Mouse (Mus musculus) embryo, embryonic 11.5 days (tissue): ENCODE results near the gene Atm.

Source experiments
- DNase-seq: peaks from one replicate; pipeline ENCODE4 v3.0.0-alpha.2; 2012; ENCODE audit warnings: low read depth, low spot score

The Atm gene

GRCm38 (mm10) chr9:53408953-53409361, 127.6 kb downstream of the Atm start:
- no peak for DNase-seq

DNA sequence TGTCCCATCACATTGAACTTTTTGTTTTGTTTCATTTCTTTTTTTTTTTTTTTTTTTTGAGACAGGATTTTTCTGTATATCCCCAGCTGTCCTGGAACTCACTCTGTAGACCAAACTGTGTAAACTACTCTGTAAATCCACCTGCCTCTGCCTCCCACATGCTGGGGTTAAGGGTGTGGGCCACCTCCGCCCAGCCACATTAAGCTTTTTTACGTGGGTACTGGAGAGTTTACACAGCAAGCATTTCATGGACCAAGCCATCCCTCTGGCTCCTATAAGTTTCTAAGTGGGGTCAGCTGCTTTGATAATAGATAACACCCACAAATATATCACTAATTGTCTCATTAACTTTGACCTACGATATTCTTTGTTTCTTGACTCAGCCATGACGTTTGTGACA, 128.0 kb downstream of the Atm start:
- DNase-seq: no peak

- peak; percentile 47 for DNase-seq
Observed at GRCm38 (mm10) chr9:53404753-53405722, 131.5 kb downstream of the Atm start.

- DNase-seq: no peak
Observed at GRCm38 (mm10) chr9:53404050-53404752, 132.3 kb downstream of the Atm start.

GRCm38 (mm10) chr9:53402991-53403390, 133.5 kb downstream of the Atm start:
- DNase-seq: no peak

DNA sequence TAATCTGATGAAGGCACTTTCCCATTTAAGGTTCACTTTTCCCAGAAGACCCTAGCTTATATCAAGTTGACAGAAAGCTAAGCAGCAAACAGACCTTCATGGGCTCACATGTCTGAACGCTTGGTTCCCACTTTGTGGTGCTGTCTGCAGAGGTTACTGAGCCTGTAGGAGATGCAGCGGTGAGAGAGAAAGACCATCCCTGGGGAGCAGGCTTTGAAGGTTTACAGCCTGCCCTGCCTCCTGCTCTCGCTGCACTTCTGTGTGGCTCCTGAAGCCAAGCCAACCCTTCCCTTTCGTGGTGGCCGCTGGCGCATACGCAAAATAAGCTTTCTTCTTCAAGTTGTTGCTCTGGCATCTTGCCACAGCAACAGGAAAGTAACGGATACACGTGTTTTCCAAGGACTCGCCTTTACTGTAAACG, 134.2 kb downstream of the Atm start, which contains the start of gene 4930550C14Rik:
Gene 4930550C14Rik (plus strand): TSS at position 35 of the 421 bp plus-strand sequence.
- no peak for DNase-seq

DNA sequence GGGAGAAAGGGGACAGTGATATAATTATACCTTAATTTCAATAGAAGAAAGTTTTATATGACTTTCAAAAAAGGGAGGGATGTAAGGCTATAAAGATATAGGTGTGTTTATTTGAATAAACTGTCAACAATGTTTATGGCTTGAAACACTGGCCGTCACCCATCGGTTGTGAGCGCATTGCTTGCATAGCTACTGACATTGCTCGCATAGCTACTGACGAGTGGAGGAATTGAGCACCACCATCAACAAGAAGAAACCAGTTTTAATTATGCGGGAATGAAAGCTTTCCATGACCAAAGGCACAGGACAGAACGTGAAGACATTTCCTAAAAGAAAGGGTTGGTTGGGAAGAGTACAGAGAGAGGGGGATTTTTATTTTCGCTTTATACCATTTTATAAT, 135.4 kb downstream of the Atm start:
- DNase-seq: no peak

GRCm38 (mm10) chr9:53400696-53401095, 135.8 kb downstream of the Atm start:
- no peak for DNase-seq

GRCm38 (mm10) chr9:53399537-53399936, 137.0 kb downstream of the Atm start:
- no peak for DNase-seq

DNA sequence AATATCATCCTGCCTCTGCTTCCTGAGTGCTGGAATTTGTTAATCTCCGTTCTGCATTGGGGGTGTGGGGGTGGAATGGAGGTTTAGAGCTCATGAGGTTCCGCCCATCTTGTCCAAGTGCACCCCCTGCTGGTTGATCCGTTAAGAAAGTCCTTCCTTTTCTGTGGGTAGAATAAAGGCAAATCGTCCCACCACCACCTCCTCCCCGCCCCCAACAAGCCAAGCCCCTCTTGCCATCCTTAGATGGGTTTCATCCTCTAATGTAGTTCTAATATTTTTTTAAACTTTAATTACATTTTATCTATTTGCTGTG, 138.2 kb downstream of the Atm start:
- peak; percentile 46 for DNase-seq

DNA sequence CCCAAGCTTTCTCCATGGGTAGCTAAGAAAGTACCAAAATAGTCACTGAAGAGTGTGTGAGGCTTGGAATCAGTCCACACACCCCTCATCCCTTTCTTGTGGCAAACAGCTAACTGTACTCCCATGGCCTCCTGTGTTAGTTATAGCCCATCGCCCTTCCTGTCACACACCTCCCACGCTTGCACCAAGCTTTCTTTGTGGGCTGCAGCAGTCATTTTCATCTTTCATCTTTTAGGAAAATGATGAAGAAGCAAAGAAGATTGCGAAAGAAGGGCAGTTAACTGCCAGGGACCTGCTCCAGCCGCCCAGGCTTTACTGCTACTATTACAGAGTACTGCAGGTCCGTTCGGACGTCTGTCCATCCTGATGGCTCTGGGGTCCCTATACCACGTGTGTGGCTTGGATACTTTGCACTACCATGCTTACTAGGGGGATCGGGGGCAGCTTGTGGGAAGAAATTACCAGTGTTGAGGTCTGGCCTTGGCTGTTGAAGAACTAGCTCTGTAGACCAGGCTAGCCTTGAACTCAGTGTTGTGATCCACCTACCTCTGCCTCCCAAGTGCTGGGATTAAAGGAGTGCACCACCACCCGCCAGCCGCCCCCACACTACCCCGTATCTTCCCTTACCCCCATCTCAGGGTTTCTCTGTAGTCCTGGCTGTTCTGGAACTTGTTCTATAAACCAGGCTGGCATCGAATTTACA, 138.7 kb downstream of the Atm start:
- no peak for DNase-seq

GRCm38 (mm10) chr9:53390136-53390535, 146.4 kb downstream of the Atm start:
- DNase-seq: no peak
